Mouse (Mus musculus) cortical plate, adult 2 months (tissue): ENCODE measurements around the gene Msh4.

Source experiments
- CTCF ChIP-seq: fragments of 200-500 bp; IDR thresholded peaks from 2 replicates; pipeline ENCODE4 v1.5.1; 2011; ENCODE audit warnings: mild to moderate bottlenecking, control low read depth, low read length; ENCODE audit not compliant: insufficient read depth; ENCODE audit errors: extremely low read depth
- POLR2A ChIP-seq: fragments of 200-500 bp; IDR thresholded peaks from 2 replicates; pipeline ENCODE4 v1.6.1; 2011; ENCODE audit warnings: mild to moderate bottlenecking, low read length, control low read depth; ENCODE audit not compliant: insufficient read depth; ENCODE audit errors: extremely low read depth

DNA sequence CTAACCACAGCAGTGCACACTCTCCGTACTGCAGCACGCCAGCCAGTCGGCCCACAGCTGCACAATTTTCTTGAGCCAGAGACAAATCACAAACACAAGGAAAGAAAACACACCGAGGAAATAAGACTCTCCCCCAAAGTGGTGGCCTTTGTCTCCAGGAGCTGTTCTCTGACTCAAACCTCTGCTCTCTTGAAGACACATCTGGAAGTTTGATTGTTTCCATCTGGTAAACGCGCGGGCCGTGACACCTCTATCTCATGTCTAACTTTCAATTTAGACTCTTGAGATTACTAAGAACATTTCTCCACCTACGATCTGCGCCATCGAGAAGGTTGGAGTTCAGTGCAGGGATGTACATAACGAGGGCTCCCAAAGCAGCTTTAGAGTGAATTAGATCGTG lies 97.5 kb downstream of the Msh4 start:
- no peak for TF ChIP-seq POLR2A
- no peak for TF ChIP-seq CTCF
